Mouse (Mus musculus): ENCODE data around the gene Mapkapk3. TPM values are rescaled to one million over a fixed set of nuclear protein-coding genes. Genes with fewer than 3 reads are reported as not detected.
A peak's percentile ranks its signal among the peaks of the same experiment; 100 is the strongest.

Mapkapk3 gene
- polyA plus RNA-seq, 1 experiment from 2014 or later = 5.5 TPM

DNA sequence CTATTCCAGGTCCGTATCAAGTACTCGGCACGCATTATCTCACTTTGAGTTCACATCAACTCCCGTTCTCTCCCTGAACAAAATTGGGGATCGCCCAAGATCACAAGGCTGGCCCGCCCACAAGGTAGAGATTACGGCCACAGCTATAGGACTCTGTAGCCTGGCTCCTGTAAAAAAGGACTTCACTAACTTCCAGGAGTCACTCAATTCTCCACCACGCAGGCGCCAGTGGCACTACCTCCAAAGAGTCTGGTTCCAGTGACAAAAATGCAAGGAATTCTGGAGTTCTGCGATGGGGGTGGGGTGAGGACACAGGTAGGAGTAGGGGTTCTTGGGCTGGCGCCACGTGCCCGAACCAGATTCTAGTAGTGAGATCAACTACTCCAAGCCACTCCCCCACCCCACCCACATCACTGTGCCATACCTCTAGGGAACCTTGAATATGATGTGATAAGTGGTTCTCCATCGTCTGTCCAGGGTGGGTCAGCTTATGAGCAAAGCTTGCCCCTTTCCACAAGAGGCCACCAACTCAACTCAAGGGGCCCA lies 1.5 kb downstream of the Mapkapk3 start:
- H3K27me3 ChIP-seq = peaks cover 17% of the 10 kb centered on the region
- no peak for ATAC-seq (ENCODE audit: insufficient number of reproducible peaks, insufficient read depth, low FRiP score, low TSS enrichment, low read depth)
- H3K4me2 ChIP-seq = no peak overlapping the region
- peaks cover 9% of the 10 kb centered on the region for H3K4me1 ChIP-seq (replicated peaks)
- H3K9ac ChIP-seq (replicated peaks) = no peak overlapping the region
- H3K36me3 ChIP-seq = no peaks in the 10 kb centered on the region
- H3K4me3 ChIP-seq (replicated peaks) = no peak overlapping the region
- 89% methylated on average over 14 of the region's 14 CpGs for WGBS
- no peaks in the 10 kb centered on the region for H3K9me3 ChIP-seq
- no peak overlapping the region for H3K27ac ChIP-seq

DNA sequence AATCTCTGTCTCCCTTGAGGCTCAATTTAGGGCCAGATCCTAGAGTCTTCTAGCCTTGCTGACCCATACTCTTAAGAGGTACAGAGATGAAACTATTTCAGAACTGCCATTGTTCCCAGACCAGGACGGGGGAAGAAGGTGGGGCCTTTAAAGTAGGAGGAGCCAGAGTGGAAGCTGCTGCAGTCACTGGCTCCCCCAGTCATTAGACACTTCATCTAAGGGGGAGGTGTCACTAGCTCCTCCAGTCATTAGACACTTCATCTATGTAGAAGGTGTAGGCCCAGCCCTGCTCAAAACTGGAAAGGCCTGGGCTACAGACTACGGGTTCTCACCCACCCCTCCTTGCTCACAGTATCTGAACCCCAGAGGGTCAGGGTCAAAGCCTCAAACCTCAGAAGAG lies 2.4 kb downstream of the Mapkapk3 start:
- Histone ChIP-seq H3K27ac (no peak overlapping the region), H3K4me2 (no peak overlapping the region), H3K27me3 (peaks cover 12% of the 10 kb centered on the region), H3K4me3 (replicated peaks) (no peak overlapping the region), H3K9me3 (no peaks in the 10 kb centered on the region), H3K4me1 (replicated peaks) (peaks cover 9% of the 10 kb centered on the region), H3K9ac (replicated peaks) (no peak overlapping the region), H3K36me3 (no peaks in the 10 kb centered on the region)
- no peak for ATAC-seq (ENCODE audit: insufficient number of reproducible peaks, insufficient read depth, low FRiP score, low TSS enrichment, low read depth)
- 78% methylated on average over 2 of the region's 2 CpGs for WGBS

DNA sequence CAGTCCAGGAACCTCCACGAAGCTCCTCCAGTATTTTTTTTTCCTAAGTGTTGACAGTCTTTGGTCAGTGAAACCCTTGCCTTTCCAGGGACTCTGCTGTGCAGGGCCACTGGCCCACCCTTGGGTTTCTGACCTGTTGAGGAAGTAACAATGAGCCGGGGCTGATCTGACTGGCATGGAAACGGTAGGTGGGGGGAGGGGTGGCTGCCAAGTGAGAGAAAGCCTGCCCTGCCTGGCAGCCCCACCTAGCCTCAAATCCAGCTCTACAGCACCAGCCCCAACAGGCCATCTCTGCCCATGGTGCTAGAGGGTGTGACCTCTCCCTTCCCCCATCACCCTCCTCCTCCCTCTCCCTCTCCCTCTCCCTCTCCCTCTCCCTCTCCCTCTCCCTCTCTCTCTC lies 4.7 kb downstream of the Mapkapk3 start:
- WGBS = 24% methylated on average over 3 of the region's 3 CpGs
- no peaks in the 10 kb centered on the region for H3K9me3 ChIP-seq

DNA sequence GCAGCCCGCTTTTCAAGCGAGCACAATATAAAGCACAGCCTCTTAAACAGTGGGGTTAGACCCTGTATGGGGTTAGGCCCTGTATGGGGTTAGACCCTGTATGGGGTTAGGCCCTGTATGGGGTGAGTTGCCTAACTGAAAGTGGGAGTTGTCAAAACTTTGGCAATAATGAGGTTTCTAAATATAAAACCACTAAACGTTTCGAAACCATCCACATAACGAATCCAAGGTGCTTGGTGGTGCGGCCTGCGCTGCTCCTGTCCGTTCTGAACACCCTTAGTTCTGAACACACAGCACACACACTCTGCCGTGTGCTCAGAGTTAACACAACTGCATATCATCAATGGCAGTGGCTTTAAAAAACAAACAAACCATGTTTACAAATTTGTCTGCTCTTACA lies 6.7 kb downstream of the Mapkapk3 start:
- 77% methylated on average over 9 of the region's 9 CpGs for WGBS
- peaks cover 18% of the 10 kb centered on the region for H3K4me1 ChIP-seq (replicated peaks)

More for the DNA sequence above, 4.7 kb downstream of the Mapkapk3 start:
- no peaks in the 10 kb centered on the region for H3K36me3 ChIP-seq
- H3K27me3 ChIP-seq = peaks cover 11% of the 10 kb centered on the region
- no peak overlapping the region for H3K9ac ChIP-seq (replicated peaks)
- no peak for ATAC-seq (ENCODE audit: insufficient number of reproducible peaks, insufficient read depth, low FRiP score, low TSS enrichment, low read depth)
- no peak overlapping the region for H3K4me3 ChIP-seq (replicated peaks)
- H3K4me1 ChIP-seq (replicated peaks) = peaks cover 12% of the 10 kb centered on the region
- H3K4me2 ChIP-seq = no peak overlapping the region
- H3K27ac ChIP-seq = no peak overlapping the region

DNA sequence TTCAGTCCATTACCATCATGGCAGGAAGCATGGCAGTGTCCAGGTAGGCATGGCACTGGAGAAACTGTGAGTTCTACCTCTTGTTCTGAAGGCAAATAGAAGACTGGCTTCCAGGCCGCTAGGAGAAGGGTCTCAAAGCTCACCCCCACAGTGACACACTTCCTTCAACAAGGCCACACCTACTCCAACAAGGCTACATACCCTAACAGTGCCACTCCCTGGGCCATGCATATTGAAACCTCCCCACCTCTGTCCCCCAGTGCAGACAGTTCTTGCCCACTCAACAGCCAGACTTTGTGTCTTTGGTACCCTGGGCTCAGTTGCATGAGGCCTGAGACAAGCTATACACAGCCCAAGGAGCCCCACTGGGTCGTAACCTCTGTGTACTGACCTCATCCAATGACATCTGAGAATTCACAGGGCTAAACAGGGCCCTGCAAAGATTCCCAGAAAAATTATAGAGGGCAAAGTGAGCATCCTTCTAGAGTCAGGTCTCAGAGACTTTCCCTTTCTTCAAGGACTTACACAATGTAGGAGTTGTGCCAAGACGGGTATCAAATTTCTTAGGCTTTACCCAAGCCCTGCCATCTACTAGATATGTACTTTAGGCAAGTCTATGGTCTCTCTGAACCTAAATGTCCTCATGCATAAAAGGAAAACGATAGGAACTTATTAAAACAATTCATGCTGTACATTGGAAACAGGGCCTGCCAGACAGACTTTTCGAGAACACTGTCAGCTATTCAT lies 8.3 kb downstream of the Mapkapk3 start:
- Histone ChIP-seq H3K27me3 (no peaks in the 10 kb centered on the region), H3K4me2 (no peak overlapping the region), H3K27ac (no peak overlapping the region), H3K9ac (replicated peaks) (no peak overlapping the region), H3K4me3 (replicated peaks) (no peak overlapping the region), H3K9me3 (no peaks in the 10 kb centered on the region), H3K36me3 (no peaks in the 10 kb centered on the region), H3K4me1 (replicated peaks) (peaks cover 18% of the 10 kb centered on the region)
- WGBS = 93% methylated on average over 5 of the region's 5 CpGs
- ATAC-seq (ENCODE audit: insufficient number of reproducible peaks, insufficient read depth, low FRiP score, low TSS enrichment, low read depth) = no peak

More for the DNA sequence above, 6.7 kb downstream of the Mapkapk3 start:
- no peaks in the 10 kb centered on the region for H3K9me3 ChIP-seq
- H3K4me2 ChIP-seq = no peak overlapping the region
- no peak for ATAC-seq (ENCODE audit: insufficient number of reproducible peaks, insufficient read depth, low FRiP score, low TSS enrichment, low read depth)
- H3K36me3 ChIP-seq = no peaks in the 10 kb centered on the region
- no peak overlapping the region for H3K9ac ChIP-seq (replicated peaks)
- no peak overlapping the region for H3K27ac ChIP-seq
- H3K27me3 ChIP-seq = no peaks in the 10 kb centered on the region
- no peak overlapping the region for H3K4me3 ChIP-seq (replicated peaks)

DNA sequence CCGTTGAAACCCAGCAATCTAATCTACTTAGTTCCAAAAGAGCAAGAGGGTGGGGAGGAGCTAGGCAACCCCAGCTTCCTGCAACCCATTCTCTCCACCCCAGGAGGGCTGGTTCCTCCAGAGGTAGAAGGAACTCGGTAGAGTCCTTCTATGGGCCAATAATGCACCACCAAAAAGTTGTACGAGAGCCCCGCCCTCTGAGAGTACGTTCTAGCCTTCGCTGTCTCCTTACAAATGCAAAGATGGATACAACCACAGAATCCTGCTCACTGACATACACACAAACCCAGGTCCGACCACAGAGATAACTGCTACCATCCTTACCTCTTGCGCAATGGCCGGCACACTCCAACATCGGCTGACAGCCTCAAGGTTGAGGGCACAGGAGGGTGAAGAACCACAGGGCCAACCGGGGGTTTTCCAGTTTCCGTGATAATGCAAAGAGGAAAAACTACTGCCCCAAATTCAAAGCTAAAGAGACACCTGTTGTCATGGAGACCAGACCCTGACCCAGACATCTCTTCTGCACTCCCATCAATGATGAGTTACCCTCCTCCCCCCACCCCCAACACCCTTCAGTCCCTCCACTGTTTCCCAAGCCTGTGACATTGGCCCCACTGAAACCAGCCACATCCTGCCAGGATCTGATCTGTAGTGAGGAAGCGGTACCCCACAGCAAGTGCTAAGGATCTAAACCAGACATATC lies 9.2 kb downstream of the Mapkapk3 start:
- WGBS = 55% methylated on average over 13 of the region's 13 CpGs
- peak overlapping the region; percentile 45 for H3K4me2 ChIP-seq
- H3K36me3 ChIP-seq = no peaks in the 10 kb centered on the region
- H3K4me3 ChIP-seq (replicated peaks) = no peak overlapping the region
- ATAC-seq (ENCODE audit: insufficient number of reproducible peaks, insufficient read depth, low FRiP score, low TSS enrichment, low read depth) = no peak
- peak overlapping the region; percentile 69; the same call in 1 of the 2 replicates for H3K27ac ChIP-seq
- no peaks in the 10 kb centered on the region for H3K27me3 ChIP-seq
- peak overlapping the region; percentile 42 for H3K9ac ChIP-seq (replicated peaks)
- peaks cover 18% of the 10 kb centered on the region for H3K4me1 ChIP-seq (replicated peaks)
- H3K9me3 ChIP-seq = no peaks in the 10 kb centered on the region

DNA sequence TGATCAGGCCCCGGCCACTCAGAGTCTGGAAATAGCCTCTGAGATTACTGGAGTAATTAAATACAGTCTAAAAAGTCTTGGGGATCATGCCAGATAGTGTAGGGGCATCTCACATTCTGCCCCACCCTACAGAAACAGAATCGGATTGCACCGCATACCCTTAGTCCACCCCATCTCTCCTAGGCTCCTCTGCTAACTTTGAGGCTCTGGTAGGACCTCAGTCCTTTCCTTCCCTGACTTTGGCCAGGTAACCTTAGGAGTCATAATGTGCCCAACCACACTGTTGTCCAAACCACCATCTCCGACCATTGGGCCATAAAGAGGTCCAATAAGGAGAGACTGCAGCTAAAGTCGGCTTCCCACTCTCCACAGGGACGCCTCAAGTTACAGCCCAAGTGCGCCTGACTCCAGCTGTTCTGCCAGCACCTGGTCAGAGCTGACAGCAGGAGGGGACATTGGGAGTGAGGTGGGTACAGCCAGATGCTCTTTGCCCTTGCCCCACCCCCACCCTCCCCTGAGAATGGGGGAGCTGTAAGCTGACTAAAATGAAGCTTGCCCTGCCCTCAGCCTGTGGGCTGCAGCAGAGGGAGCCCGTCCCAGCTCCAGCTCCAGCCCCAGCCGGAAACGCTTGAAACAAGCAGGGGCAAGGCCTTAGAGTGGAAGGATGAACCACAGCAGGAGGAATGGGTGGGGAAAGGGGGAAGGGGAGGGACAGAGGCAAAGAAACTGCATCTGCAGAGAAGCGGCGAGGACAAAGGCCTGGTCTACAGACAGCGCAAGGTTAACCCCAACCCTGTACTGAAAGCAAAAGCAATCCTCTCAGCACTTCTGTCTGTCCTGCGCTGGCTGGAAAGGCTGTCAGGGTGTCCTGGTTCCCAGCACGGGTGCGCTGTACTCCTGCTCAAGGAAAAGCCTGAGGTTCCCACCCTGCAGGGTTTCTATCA lies 10.0 kb downstream of the Mapkapk3 start:
- WGBS = 17% methylated on average over 16 of the region's 16 CpGs
- Histone ChIP-seq H3K27me3 (no peaks in the 10 kb centered on the region), H3K9me3 (no peaks in the 10 kb centered on the region), H3K4me1 (replicated peaks) (peaks cover 18% of the 10 kb centered on the region), H3K9ac (replicated peaks) (peak overlapping the region; percentile 42), H3K36me3 (no peaks in the 10 kb centered on the region), H3K27ac (peak overlapping the region; percentile 69), H3K4me2 (peak overlapping the region; percentile 45), H3K4me3 (replicated peaks) (peak overlapping the region; percentile 1; the same call in 1 of the 2 replicates)
- ATAC-seq (ENCODE audit: insufficient number of reproducible peaks, insufficient read depth, low FRiP score, low TSS enrichment, low read depth) = peak; percentile 78

DNA sequence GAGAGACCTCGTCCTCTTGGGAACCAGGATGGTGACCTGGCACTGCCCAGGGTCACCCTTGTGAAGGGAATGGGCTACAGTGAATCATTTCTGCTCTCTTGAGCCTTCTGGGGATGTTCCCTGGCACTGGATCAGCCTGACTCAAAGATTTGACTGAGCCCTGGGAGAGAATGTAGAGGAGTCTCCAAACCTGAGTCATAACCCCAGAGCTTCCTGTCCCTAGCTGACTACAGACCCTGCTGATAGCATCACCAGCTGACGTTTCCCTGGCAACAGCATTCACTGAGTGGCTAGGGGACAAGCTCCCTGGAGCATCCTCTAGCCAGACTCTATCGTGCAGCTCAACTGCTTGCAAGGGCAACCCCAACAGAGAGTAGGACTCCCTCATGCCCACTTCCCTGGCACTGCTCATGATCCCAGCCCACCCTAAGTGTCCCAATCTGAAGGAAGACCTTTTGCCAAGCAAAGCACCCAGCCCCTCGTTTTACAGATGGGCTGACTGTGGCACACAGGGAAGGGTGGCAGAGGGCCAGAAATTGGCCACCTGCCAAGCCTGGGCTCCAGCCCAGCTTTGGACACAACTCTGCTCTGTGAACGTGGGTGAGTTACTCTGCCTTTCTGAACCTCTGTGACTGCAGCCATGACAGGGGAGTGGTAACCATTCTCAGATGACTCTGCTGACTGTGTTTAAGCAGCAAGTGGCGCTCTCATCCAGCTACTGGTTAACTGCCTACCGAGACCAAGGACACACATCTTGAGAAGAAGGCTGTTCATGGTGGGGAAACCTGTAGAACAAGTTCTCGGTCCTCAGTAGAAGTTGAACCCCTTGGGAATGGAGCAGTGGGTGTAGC lies 10.9 kb downstream of the Mapkapk3 start:
- Histone ChIP-seq H3K4me1 (replicated peaks) (peaks cover 18% of the 10 kb centered on the region), H3K27me3 (no peaks in the 10 kb centered on the region), H3K4me3 (replicated peaks) (no peak overlapping the region), H3K9ac (replicated peaks) (no peak overlapping the region), H3K4me2 (no peak overlapping the region), H3K9me3 (no peaks in the 10 kb centered on the region), H3K36me3 (no peaks in the 10 kb centered on the region), H3K27ac (no peak overlapping the region)
- no peak for ATAC-seq (ENCODE audit: insufficient number of reproducible peaks, insufficient read depth, low FRiP score, low TSS enrichment, low read depth)
- 56% methylated on average over 8 of the region's 8 CpGs for WGBS

DNA sequence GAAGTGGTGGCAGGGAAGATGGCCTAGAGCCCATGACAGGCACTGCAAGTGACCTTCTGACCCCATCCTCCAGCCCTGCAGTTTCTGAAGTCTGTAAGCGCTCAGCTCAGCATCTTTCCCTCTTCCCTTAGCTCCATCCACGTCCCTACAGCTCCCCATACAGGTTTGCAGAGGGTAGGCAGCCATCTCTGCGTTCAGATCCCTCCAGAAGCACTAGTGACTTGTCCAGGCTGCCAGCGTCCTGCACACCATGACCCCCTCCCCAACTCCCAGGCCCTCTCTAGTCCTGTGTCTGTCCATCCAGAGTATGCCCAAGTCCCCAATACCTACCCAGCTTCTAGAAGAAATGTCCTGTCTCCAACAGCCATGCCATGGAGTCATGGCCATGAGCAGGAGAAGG lies 11.6 kb downstream of the Mapkapk3 start:
- WGBS = 50% methylated on average over 4 of the region's 4 CpGs
- Histone ChIP-seq H3K4me1 (replicated peaks) (peaks cover 23% of the 10 kb centered on the region), H3K36me3 (no peaks in the 10 kb centered on the region), H3K27me3 (no peaks in the 10 kb centered on the region), H3K27ac (no peak overlapping the region), H3K4me3 (replicated peaks) (no peak overlapping the region), H3K9me3 (no peaks in the 10 kb centered on the region), H3K4me2 (no peak overlapping the region), H3K9ac (replicated peaks) (no peak overlapping the region)
- no peak for ATAC-seq (ENCODE audit: insufficient number of reproducible peaks, insufficient read depth, low FRiP score, low TSS enrichment, low read depth)

DNA sequence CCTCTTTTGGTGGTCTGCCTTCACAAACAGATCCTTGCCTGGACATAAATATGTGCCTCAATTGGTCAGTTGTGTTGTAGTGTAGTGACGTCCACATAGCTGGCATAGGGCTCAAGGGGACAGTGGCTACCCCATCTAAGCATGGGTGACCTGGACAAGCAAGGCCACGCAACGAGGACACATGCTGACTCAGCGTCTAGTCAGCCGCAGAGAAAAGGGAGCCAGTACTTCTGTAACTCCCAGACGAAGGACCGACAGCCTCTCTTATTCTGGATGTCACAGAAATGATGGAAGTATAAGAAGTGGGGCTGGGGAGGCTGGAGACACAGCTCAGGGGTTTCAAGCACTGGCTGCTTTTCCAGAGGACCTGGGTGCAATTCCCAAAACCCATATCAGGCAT lies 12.1 kb downstream of the Mapkapk3 start:
- no peaks in the 10 kb centered on the region for H3K27me3 ChIP-seq
- no peak overlapping the region for H3K27ac ChIP-seq
- no peaks in the 10 kb centered on the region for H3K9me3 ChIP-seq
- H3K4me2 ChIP-seq = no peak overlapping the region
- WGBS = 79% methylated on average over 7 of the region's 7 CpGs
- no peaks in the 10 kb centered on the region for H3K36me3 ChIP-seq
- peaks cover 23% of the 10 kb centered on the region for H3K4me1 ChIP-seq (replicated peaks)
- H3K9ac ChIP-seq (replicated peaks) = no peak overlapping the region
- no peak for ATAC-seq (ENCODE audit: insufficient number of reproducible peaks, insufficient read depth, low FRiP score, low TSS enrichment, low read depth)
- no peak overlapping the region for H3K4me3 ChIP-seq (replicated peaks)

Data from limb, embryonic 12.5 days (tissue).